Mouse (Mus musculus): ENCODE results near the gene Kmt5b. TPM values are rescaled to one million over a fixed set of nuclear protein-coding genes. Genes with fewer than 3 reads are reported as not detected.

Kmt5b gene
- total RNA-seq (2023): 100 to 1,000 TPM; 143 to 147 TPM

GRCm38 (mm10) chr19:3767276-3767780, at the start of gene Kmt5b:
Gene Kmt5b (plus strand): TSS chr19:3767421.

DNA sequence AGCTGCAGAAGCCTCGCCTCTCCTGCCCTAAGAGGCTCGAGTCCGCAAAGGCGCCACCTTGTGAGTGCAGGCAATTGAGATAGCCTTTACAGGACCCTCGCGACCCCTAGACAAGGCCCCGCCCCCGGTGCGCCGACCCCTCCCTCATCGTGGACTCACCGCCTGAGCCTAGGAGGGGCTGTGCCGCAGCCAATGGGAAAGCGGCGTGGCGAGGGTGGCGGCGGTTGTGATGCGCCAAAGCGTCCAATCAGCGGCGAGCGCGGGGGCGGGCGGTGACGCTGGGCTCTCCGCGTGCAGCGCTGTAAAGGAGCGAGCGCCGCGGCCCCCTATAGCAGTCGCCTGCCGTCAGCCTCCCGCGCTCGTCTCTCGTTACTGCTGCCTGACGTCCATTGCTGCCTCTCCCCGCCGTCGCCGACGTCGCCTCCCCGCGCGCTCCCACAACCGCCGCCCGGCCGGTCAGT, 84.3 kb downstream of the Kmt5b start, which contains the start of gene Chka:
Gene Chka (plus strand): TSS at position 272 of the 461 bp plus-strand sequence.

Other genes starting within 250 kb of the Kmt5b start
- 100 to 1,000 TPM; 131 to 150 TPM for gene Ppp6r3, start 191.7 kb upstream of the Kmt5b start, total RNA-seq (2023)
- 1 to 10 TPM; 6.5 TPM for gene Lrp5, start 80.9 kb upstream of the Kmt5b start, total RNA-seq (2023)
- 1 to 10 TPM; 5.1 to 6.0 TPM for gene 1810055G02Rik, start 59.1 kb upstream of the Kmt5b start, total RNA-seq (2023)
- 10 to 100 TPM; 45.6 to 87.1 TPM for gene Chka, start 84.4 kb downstream of the Kmt5b start, total RNA-seq (2023)
- 10 to 100 TPM; 69.9 to 85.2 TPM for gene Tcirg1, start 139.7 kb downstream of the Kmt5b start, total RNA-seq (2023)
- 10 to 100 TPM; 55.5 to 58.7 TPM for gene Ndufs8, start 145.4 kb downstream of the Kmt5b start, total RNA-seq (2023)
- gene Aldh3b1, start 162.4 kb downstream of the Kmt5b start, total RNA-seq (2023): under 1 TPM; 0.59 to 0.76 TPM
- gene Unc93b1, start 167.8 kb downstream of the Kmt5b start, total RNA-seq (2023): 10 to 100 TPM; 15.1 to 18.0 TPM
- gene Aldh3b3, start 191.2 kb downstream of the Kmt5b start, total RNA-seq (2023): not detected
- not detected for gene Aldh3b2, start 204.9 kb downstream of the Kmt5b start, total RNA-seq (2023)
- gene Acy3, start 219.1 kb downstream of the Kmt5b start, total RNA-seq (2023): not detected
- not detected for gene Tbx10, start 225.3 kb downstream of the Kmt5b start, total RNA-seq (2023)
- 1 to 10 TPM; 5.1 to 8.8 TPM for gene Nudt8, start 233.2 kb downstream of the Kmt5b start, total RNA-seq (2023)
- 1 to 10 TPM; 1.2 to 1.4 TPM for gene Gm49405, start 233.2 kb downstream of the Kmt5b start, total RNA-seq (2023)
- gene Doc2g, start 235.9 kb downstream of the Kmt5b start, total RNA-seq (2023): 1 to 10 TPM; 3.3 to 3.8 TPM
- 10 to 100 TPM; 92.7 to 97.9 TPM for gene Ndufv1, start 245.4 kb downstream of the Kmt5b start, total RNA-seq (2023)

Measured in T-cell, adult 66 days (primary cell).